Mouse (Mus musculus): ENCODE measurements at regions not wholly inside any gene's neighbourhood (a gene's known extent, or its start where the extent isn't known, plus 50 kb on each side); places are given as distances from the start of the nearest gene placed in this dataset.

DNA sequence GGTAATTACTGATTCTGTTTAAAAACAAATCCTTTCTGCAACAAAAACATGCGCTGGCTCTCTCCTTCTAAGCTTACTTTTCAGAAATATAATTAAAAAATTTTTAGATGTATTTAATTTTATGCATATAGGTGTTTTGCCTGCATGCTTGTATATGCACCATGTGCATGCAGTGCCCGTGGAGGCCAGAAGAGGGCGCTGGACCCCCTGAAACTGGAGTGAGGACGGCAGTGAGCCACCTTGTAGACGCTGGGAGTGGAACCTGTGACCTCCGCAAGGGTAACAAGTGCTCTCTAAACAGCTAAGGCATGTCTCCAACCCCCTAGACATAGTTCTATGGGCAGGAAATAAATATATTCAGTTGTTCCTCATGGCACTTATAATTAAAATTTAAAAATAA, 80.7 kb downstream of the Syf2 start:
- TF ChIP-seq ZNF384 (IDR thresholded peaks at IDR 0.05; ENCODE audit: low read depth, low read length) (no peak), ZC3H11A (IDR thresholded peaks at IDR 0.05; ENCODE audit: borderline replicate concordance, low read depth, low read length) (no peak), MAFK (IDR thresholded peaks at IDR 0.05; ENCODE audit: insufficient read depth, low read depth, low read length) (no peak), CHD2 (IDR thresholded peaks at IDR 0.05; ENCODE audit: low read depth, low read length) (no peak), HCFC1 (IDR thresholded peaks at IDR 0.05; ENCODE audit: borderline replicate concordance, insufficient read depth, low read length) (no peak)

Data from ES-E14 (cell line).